Mouse (Mus musculus) lung, adult 2 months (tissue): Measurements from ENCODE around the gene Zbtb20.

Experiments used
- CTCF ChIP-seq: fragments of 200-500 bp; IDR thresholded peaks from 2 replicates; pipeline ENCODE4 v1.5.1; 2011; ENCODE audit warnings: mild to moderate bottlenecking, low read length, control low read depth; ENCODE audit not compliant: insufficient read depth
- POLR2A ChIP-seq: fragments of 200-500 bp; IDR thresholded peaks from 2 replicates; pipeline ENCODE4 v1.6.1; 2011; ENCODE audit warnings: low read depth, mild to moderate bottlenecking, control low read depth, low read length, borderline replicate concordance; ENCODE audit errors: extremely low read depth

GRCm38 (mm10) chr16:43631758-43632157, 756.1 kb downstream of the Zbtb20 start:
- TF ChIP-seq CTCF (no peak), POLR2A (no peak)
